Mouse (Mus musculus) stomach, postnatal 0 days (tissue): ENCODE results near the gene Golga7b.

Experiments
- CTCF ChIP-seq: IDR thresholded peaks from 2 replicates; pipeline ENCODE4 v1.5.1; 2016; ENCODE audit warnings: antibody characterized with exemption, low read depth, mild to moderate bottlenecking, moderate library complexity
- EP300 ChIP-seq: optimal IDR thresholded peaks from 2 replicates; pipeline ENCODE3; 2016; ENCODE audit warnings: antibody characterized with exemption

GRCm38 (mm10) chr19:42205201-42205600, 42.2 kb upstream of the Golga7b start:
- no peak for TF ChIP-seq CTCF
- no peak for TF ChIP-seq EP300
